Mouse (Mus musculus) limb, embryonic 12.5 days (tissue): Measurements from ENCODE around the gene A630076J17Rik. TPM values are rescaled to one million over a fixed set of nuclear protein-coding genes. Genes with fewer than 3 reads are reported as not detected.

Experiments
- ATAC-seq: fragments of 200-750 bp; cut with Nextera tagmentation; 2 replicates; pipeline ENCODE4 v1.8.0; 2017; ENCODE audit warnings: low read depth, moderate TSS enrichment; ENCODE audit not compliant: insufficient number of reproducible peaks, insufficient read depth, low FRiP score, low TSS enrichment
- H3K27ac ChIP-seq: fragments of 300-500 bp; sonication (generic); 2 replicates; pipeline ENCODE4 v1.5.1; 2016; ENCODE audit warnings: mild to moderate bottlenecking, moderate library complexity
- H3K27me3 ChIP-seq: fragments of 300-500 bp; sonication (generic); 2 replicates; pipeline ENCODE4 v1.6.1; 2016; ENCODE audit warnings: mild to moderate bottlenecking, moderate library complexity
- H3K36me3 ChIP-seq: fragments of 300-500 bp; sonication (generic); 2 replicates; pipeline ENCODE4 v1.6.1; 2016; ENCODE audit warnings: mild to moderate bottlenecking, moderate library complexity
- H3K4me1 ChIP-seq: fragments of 300-500 bp; sonication (generic); replicated peaks from 2 replicates; pipeline ENCODE4 v1.6.1; 2016
- H3K4me2 ChIP-seq: fragments of 300-500 bp; sonication (generic); 2 replicates; pipeline ENCODE4 v1.6.1; 2016; ENCODE audit warnings: mild to moderate bottlenecking, moderate library complexity
- H3K4me3 ChIP-seq: fragments of 300-500 bp; sonication (generic); replicated peaks from 2 replicates; pipeline ENCODE4 v1.5.1; 2016; ENCODE audit warnings: mild to moderate bottlenecking
- H3K9ac ChIP-seq: fragments of 300-500 bp; sonication (generic); replicated peaks from 2 replicates; pipeline ENCODE4 v1.6.1; 2016; ENCODE audit warnings: mild to moderate bottlenecking, moderate library complexity
- H3K9me3 ChIP-seq: fragments of 300-500 bp; sonication (generic); 2 replicates; pipeline ENCODE4 v1.6.1; 2016; ENCODE audit warnings: mild to moderate bottlenecking, moderate library complexity
- whole genome bisulfite sequencing: fragments of 180-500 bp; shearing (Covaris S2); methylation state at CpG from one replicate; pipeline ENCODE4 v1.1.7; 2016; 5-methylcytosine and 5-hydroxymethylcytosine counted together
- polyA plus RNA-seq: library from polyadenylated mRNA; unstranded; fragments of >200 nt; fragmentation: Nextera tagmentation; extraction: Ambion mirVana; gene quantifications from 2 replicates; pipeline ENCODE4 v1.2.1, GENCODE M21; 2016

A630076J17Rik gene
- polyA plus RNA-seq: not detected in 2 replicates

DNA sequence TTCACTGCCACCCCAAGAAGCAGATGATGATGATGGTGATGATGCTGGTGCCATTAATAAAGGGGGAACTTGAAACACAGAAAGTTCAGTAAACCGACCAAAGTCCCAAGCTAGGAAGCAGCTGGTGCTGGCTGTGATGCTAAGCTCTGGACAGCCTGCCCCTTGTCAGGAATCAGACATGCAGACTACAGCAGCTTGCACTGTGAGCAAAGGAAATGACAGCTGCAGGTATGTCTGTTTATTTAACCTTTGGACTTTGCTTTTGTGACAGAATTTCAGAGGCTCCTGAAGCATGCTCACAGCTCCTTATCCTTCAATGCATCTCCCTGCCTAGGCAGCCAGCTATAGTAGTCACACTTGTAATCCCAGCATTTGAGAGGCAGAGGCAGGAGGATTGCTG is at the start of gene A630076J17Rik:
TSS of gene A630076J17Rik (plus strand) at position 88 of the 400 bp plus-strand sequence.
- H3K4me1 ChIP-seq: no peaks in the 10 kb centered on the region
- no peaks in the 10 kb centered on the region for H3K36me3 ChIP-seq
- no peak within 1 kb of the TSS for H3K4me2 ChIP-seq
- no peak within 1 kb of the TSS for H3K4me3 ChIP-seq
- H3K27ac ChIP-seq: no peak within 1 kb of the TSS
- H3K9ac ChIP-seq: no peak within 1 kb of the TSS
- H3K9me3 ChIP-seq: no peaks in the 10 kb centered on the region
- H3K27me3 ChIP-seq: 0 out of 2 replicates have a peak, but pooled peaks cover 9% of the 10 kb centered on the region
- ATAC-seq: no peak
- 34% methylated on average over 1 of the region's 1 CpGs for WGBS

DNA sequence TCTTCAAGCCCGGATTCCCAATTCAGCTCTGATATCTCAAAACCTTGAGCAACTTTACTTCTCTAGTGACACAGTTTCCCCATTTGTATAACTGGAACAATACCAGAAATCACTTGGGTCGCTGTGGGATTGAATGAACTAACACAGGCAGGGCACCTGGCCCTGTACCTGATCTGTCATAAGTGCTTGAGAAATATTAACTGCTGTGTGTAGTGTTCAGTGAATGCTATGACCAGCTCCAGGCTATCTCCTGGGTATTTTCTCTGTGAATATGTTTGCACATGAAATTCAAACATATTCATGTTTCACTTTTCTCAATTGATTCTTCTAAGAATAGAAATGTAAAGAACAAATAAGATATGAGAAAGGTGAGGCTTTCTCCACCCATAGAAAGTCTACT is 49.6 kb upstream of the A630076J17Rik start:
- H3K27ac ChIP-seq: no peak overlapping the region
- no peaks in the 10 kb centered on the region for H3K36me3 ChIP-seq
- no peaks in the 10 kb centered on the region for H3K27me3 ChIP-seq
- H3K4me1 ChIP-seq: no peaks in the 10 kb centered on the region
- WGBS: 71% methylated on average over 2 of the region's 2 CpGs
- no peak for ATAC-seq
- H3K4me2 ChIP-seq: no peak overlapping the region
- no peak overlapping the region for H3K9ac ChIP-seq
- H3K4me3 ChIP-seq: no peak overlapping the region
- H3K9me3 ChIP-seq: no peaks in the 10 kb centered on the region

DNA sequence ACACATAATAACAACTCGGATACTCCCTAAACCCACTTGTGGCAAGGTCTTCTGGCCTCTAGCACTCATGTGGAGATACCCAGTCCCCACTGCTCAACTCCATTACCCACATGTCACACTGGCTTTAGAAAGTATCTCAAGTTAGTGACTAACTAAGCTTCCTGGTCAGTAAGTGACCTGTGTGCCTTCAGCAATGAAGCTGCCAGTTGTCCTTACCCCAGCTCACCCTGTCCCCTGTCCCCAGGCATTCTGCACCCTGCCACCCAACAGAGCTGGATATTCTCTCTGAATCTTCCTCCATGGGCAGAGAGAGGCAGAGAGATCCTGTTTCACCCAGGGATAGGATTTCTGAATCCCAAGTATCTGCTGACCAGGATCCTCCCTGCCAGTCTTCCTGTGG is 47.7 kb upstream of the A630076J17Rik start, which contains the start of gene Kcna10:
TSS of gene Kcna10 (plus strand) at position 301 of the 400 bp plus-strand sequence.
- H3K4me3 ChIP-seq: no peak within 1 kb of the TSS
- 79% methylated on average over 1 of the region's 1 CpGs for WGBS
- no peaks in the 10 kb centered on the region for H3K27me3 ChIP-seq

DNA sequence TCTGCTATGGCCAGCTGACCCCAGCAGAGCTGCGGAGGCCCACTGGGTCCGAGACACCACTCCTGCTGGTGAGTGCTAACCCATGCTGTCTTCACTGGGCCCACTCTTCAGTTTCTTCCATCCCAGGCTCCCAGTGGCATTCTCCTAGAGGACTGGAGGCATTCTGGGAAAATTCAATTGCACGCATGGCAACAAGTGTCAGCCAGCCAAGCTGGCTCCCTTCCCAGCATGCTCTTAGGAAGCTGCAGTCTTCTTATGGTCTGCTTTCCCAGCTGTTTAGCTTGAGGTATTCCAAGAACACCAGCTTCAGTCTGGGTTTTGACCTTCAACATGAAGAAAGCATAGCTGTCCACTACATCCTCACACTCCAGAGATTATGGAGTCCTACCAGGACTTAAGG is 47.2 kb upstream of the A630076J17Rik start:
- no peak overlapping the region for H3K4me3 ChIP-seq
- no peaks in the 10 kb centered on the region for H3K4me1 ChIP-seq
- H3K9me3 ChIP-seq: no peaks in the 10 kb centered on the region
- no peaks in the 10 kb centered on the region for H3K36me3 ChIP-seq
- H3K4me2 ChIP-seq: no peak overlapping the region
- ATAC-seq: no peak
- no peak overlapping the region for H3K27ac ChIP-seq
- H3K27me3 ChIP-seq: no peaks in the 10 kb centered on the region
- no peak overlapping the region for H3K9ac ChIP-seq
- 85% methylated on average over 3 of the region's 3 CpGs for WGBS

More for the DNA sequence above, 47.7 kb upstream of the A630076J17Rik start, which contains the start of gene Kcna10:
- ATAC-seq: no peak
- Histone ChIP-seq H3K27ac (no peak within 1 kb of the TSS), H3K9ac (no peak within 1 kb of the TSS), H3K9me3 (no peaks in the 10 kb centered on the region), H3K4me2 (no peak within 1 kb of the TSS), H3K4me1 (no peaks in the 10 kb centered on the region), H3K36me3 (no peaks in the 10 kb centered on the region)

DNA sequence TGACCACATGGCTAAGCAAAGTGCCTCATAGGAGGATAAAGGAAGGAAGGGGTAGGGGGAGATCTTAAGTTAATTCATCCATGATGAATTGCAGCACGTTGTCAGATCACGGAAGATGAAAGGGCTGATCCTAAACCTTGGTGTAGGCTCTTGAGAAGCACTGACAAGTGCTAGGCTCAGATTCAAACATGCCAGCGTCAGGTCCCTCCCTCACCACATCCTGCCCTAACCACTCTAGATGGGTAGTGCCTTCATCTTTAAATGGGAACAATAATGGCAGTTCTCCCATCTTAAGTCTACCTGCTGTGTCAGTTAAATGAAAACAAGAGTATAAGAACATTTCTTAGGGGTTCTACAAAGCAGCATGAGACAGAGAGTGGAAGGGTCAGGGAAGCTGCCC is 44.8 kb upstream of the A630076J17Rik start:
- H3K9ac ChIP-seq: no peak overlapping the region
- ATAC-seq: no peak
- no peaks in the 10 kb centered on the region for H3K36me3 ChIP-seq
- H3K9me3 ChIP-seq: no peaks in the 10 kb centered on the region
- H3K4me3 ChIP-seq: no peak overlapping the region
- no peaks in the 10 kb centered on the region for H3K27me3 ChIP-seq
- H3K27ac ChIP-seq: no peak overlapping the region
- H3K4me1 ChIP-seq: no peaks in the 10 kb centered on the region
- no peak overlapping the region for H3K4me2 ChIP-seq
- 75% methylated on average over 3 of the region's 3 CpGs for WGBS

DNA sequence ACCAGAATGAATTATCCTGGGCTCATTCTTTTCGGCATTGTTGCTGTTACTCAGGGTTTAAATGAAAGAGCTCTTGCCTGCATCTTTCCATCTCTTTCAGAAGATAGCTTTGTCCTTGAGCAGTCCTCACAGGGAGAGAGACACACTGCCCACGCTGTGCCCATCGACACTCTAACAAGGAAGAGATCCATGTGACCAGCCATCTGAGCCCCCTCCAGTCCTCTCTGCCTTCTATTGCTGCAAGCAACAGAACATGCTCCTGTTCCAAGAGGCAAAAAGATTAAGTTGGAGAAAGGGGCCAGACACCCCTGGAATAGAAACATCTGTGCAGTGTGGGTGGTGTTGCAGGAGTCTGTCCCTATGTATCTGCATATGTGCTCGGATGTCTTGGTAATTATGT is 43.4 kb upstream of the A630076J17Rik start:
- no peak overlapping the region for H3K27ac ChIP-seq
- no peak overlapping the region for H3K9ac ChIP-seq
- no peaks in the 10 kb centered on the region for H3K4me1 ChIP-seq
- 83% methylated on average over 4 of the region's 4 CpGs for WGBS
- H3K4me2 ChIP-seq: no peak overlapping the region
- H3K36me3 ChIP-seq: no peaks in the 10 kb centered on the region
- H3K4me3 ChIP-seq: no peak overlapping the region
- no peaks in the 10 kb centered on the region for H3K9me3 ChIP-seq
- H3K27me3 ChIP-seq: no peaks in the 10 kb centered on the region
- ATAC-seq: no peak

DNA sequence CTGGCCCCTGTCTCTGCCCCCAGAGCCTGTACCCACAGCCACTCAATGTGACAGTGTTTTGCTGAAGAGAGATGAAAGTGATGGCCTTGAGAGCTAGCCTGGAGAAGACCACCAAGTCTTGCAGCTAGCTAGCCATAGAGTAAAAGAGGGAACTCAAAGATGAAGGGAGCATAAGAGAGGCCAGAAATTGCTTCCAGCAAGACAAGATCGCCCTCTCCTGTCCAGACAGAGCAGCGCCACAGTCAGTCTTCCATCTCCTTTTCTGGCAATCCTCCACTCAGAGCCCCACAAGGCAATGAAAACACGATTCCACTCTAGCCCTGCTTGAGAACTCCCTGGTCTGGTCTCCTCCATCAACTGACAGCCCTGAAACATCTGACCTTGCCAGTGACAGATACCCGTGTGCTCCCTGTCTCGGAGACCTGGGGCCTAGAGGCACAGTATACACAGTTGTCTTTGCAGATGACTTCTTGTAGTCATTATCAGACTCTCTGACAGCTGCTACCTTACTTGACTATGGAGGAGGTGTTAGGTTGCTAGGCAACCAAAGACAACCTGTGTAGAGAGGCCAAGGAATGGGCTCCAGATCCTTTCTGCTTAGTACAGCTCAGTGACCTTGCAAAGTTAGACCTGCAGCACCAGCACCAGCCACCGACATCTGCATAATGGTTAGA is 42.1 kb upstream of the A630076J17Rik start:
- WGBS: 49% methylated on average over 6 of the region's 6 CpGs
- Histone ChIP-seq H3K4me1 (no peaks in the 10 kb centered on the region), H3K27me3 (no peaks in the 10 kb centered on the region), H3K9me3 (no peaks in the 10 kb centered on the region), H3K9ac (no peak overlapping the region), H3K27ac (no peak overlapping the region), H3K4me3 (no peak overlapping the region), H3K4me2 (no peak overlapping the region), H3K36me3 (no peaks in the 10 kb centered on the region)
- no peak for ATAC-seq

DNA sequence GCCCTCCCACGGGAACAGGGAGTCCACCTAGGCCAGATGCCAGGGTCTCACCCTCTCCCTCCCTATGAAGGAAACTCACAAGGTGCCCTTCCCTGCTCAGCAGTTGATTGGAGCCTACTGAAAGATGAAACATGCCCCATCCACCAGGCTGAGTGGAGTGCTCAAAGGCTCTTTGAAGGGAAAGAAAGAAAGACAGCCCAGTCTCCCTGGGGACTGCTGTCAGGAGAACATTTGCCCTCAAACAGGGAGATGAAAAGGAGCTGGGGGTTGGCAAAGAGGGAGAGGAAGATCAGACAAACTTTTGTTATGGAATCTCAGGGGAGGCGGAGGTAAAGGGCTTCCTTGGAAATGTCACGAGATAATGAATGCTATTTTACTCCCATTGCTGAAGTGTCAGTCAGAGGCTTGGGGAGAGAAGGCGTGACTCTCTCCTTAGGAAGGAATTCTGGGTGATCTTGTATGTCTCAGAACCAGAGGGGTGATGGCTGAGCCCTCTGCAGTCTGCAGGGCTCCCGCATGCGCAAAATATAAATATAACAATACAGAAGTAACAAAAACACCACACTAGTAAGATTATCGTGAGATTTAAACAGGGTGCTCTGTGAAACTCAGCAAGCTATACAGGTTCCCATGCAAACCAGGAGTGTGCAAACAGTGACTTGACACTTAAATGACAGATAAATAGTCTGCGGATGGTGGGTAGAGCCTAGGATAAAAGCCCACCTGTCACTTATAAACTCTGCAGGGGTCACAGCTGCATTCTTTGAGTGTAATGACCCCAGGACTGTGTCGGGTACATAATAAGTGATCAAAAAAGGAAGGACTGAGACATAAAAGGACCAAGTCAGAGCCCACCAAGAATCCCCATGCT is 28.9 kb upstream of the A630076J17Rik start:
- no peaks in the 10 kb centered on the region for H3K4me1 ChIP-seq
- H3K4me2 ChIP-seq: no peak overlapping the region
- no peak for ATAC-seq
- 35% methylated on average over 9 of the region's 9 CpGs for WGBS
- H3K4me3 ChIP-seq: no peak overlapping the region
- H3K27me3 ChIP-seq: peaks cover 3% of the 10 kb centered on the region; the same call in 1 of the 2 replicates
- no peaks in the 10 kb centered on the region for H3K36me3 ChIP-seq
- H3K9ac ChIP-seq: no peak overlapping the region
- H3K9me3 ChIP-seq: no peaks in the 10 kb centered on the region
- no peak overlapping the region for H3K27ac ChIP-seq

DNA sequence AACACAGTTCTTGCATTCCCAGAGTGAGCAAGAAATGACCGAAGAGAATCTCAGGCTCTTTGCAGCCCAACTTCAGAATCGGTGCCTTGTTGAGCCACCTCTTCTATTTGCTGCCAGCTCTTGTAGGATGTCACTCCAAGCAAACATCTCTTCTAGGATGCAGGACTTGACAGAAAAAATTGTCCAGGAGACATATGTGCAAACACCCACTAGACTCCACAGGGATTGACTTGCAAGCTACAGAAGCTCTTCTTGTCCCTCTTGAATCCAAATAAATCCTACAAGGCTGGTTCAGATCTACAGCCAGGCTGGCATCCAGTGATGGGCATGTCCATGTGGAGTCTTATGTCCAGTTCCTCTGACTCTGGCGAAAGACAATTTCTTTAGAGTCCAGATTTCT is 26.0 kb upstream of the A630076J17Rik start:
- H3K4me3 ChIP-seq: no peak overlapping the region
- H3K9me3 ChIP-seq: no peaks in the 10 kb centered on the region
- no peak overlapping the region for H3K27ac ChIP-seq
- no peak overlapping the region for H3K9ac ChIP-seq
- H3K4me2 ChIP-seq: no peak overlapping the region
- ATAC-seq: no peak
- no peaks in the 10 kb centered on the region for H3K27me3 ChIP-seq
- H3K4me1 ChIP-seq: no peaks in the 10 kb centered on the region
- WGBS: 82% methylated on average over 3 of the region's 3 CpGs
- H3K36me3 ChIP-seq: no peaks in the 10 kb centered on the region

DNA sequence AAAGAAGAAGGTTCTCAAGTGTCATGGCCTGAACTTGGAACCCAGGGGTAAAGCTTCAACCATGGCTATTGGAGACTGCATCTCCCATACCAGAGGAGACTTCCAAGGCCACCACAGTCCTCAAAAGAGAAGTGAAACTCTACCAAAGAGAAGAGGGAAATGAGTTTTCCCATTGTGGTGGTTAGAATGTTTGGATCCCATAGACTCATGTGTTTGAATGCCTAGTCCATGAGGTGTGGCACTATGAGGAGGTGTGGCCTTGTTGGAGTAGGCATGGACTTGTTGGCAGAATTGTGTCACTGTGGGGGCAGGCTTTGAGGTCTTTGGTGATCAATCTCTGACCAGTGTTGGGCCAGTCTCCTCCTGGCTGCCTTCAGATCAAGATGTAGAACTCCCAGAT is 25.2 kb upstream of the A630076J17Rik start:
- Histone ChIP-seq H3K36me3 (no peaks in the 10 kb centered on the region), H3K9ac (no peak overlapping the region), H3K27ac (no peak overlapping the region), H3K27me3 (no peaks in the 10 kb centered on the region), H3K9me3 (no peaks in the 10 kb centered on the region), H3K4me3 (no peak overlapping the region), H3K4me1 (no peaks in the 10 kb centered on the region), H3K4me2 (no peak overlapping the region)
- no peak for ATAC-seq

DNA sequence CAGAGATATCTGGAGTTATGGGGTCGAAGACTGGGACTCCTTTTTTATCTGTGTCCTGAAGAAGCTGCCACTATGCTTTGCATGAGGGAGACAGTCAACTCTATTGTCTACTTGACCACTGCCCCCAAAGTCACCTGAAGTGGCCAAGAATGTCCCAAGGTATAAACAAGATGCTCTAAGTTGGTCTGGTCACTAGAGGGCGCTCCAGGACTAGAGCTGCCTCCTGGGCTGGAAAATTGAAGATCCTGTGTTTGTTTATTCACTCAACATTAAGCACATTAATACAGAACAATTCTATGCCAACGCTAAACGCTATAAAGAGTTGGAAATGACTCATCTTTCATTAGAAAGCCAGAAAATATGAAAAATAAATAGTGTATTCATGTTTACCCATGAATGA is 24.4 kb upstream of the A630076J17Rik start:
- Histone ChIP-seq H3K4me3 (no peak overlapping the region), H3K4me2 (no peak overlapping the region), H3K27ac (no peak overlapping the region), H3K9ac (no peak overlapping the region), H3K9me3 (no peaks in the 10 kb centered on the region), H3K4me1 (no peaks in the 10 kb centered on the region), H3K27me3 (no peaks in the 10 kb centered on the region), H3K36me3 (no peaks in the 10 kb centered on the region)
- no peak for ATAC-seq
- 13% methylated on average over 4 of the region's 4 CpGs for WGBS
